Mouse (Mus musculus) embryonic fibroblast, embryonic 13.5 days (primary cell): ENCODE data around the gene Nudt22.
A peak's percentile ranks its signal among the peaks of the same experiment; 100 is the strongest.

Source experiments
- CTCF ChIP-seq: IDR thresholded peaks from 2 replicates; pipeline ENCODE4 v1.5.1; 2011; ENCODE audit warnings: mild to moderate bottlenecking, control low read depth, low read length, moderate library complexity, borderline replicate concordance; ENCODE audit not compliant: insufficient read depth
- POLR2A ChIP-seq: IDR thresholded peaks from 2 replicates; pipeline ENCODE4 v1.6.1; 2011; ENCODE audit warnings: low read depth, mild to moderate bottlenecking, control low read depth, low read length, moderate library complexity

DNA sequence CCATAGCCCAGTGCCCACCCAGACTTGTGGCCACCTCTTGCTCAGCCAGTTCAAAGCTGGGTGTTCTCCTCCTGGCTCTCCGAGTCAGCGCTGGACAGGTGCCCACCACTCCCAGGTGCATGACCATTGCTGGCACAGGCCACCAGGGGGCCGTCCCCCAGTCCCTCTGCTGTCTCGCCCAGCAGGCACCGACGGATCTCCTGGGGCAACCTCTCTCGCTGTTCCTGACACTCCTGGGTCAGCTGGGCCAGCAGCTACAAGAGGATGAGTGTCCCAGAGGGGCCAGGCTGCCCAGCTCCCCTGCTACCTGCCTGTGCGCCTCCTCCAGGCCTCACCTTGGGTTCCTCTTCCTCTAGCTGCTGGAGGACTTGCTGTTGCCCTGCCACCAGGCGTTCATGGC, 41.9 kb downstream of the Nudt22 start:
- peak; percentile 33; the same call in 1 of the 2 replicates for TF ChIP-seq CTCF
- no peak for TF ChIP-seq POLR2A
